Mouse (Mus musculus) midbrain, embryonic 15.5 days (tissue): ENCODE results near the gene Inpp4a. TPM values are rescaled to one million over a fixed set of nuclear protein-coding genes. Genes with fewer than 3 reads are reported as not detected.

Experiments
- ATAC-seq: fragments of 200-750 bp; cut with Nextera tagmentation; replicated peaks from 2 replicates; pipeline ENCODE4 v1.8.0; 2017; ENCODE audit warnings: moderate TSS enrichment
- H3K27ac ChIP-seq: fragments of 300-500 bp; sonication (generic); 2 replicates; pipeline ENCODE4 v1.5.1; 2015; ENCODE audit warnings: mild to moderate bottlenecking, inconsistent platforms
- H3K27me3 ChIP-seq: fragments of 300-500 bp; sonication (generic); replicated peaks from 2 replicates; pipeline ENCODE4 v1.6.1; 2015; ENCODE audit warnings: inconsistent platforms
- H3K36me3 ChIP-seq: fragments of 300-500 bp; sonication (generic); replicated peaks from 2 replicates; pipeline ENCODE4 v1.6.1; 2015; ENCODE audit warnings: inconsistent platforms
- H3K4me1 ChIP-seq: fragments of 300-500 bp; sonication (generic); 2 replicates; pipeline ENCODE4 v1.6.1; 2015; ENCODE audit warnings: inconsistent platforms
- H3K4me2 ChIP-seq: fragments of 300-500 bp; sonication (generic); 2 replicates; pipeline ENCODE4 v1.6.1; 2015; ENCODE audit warnings: inconsistent platforms, mild to moderate bottlenecking, moderate library complexity
- H3K4me3 ChIP-seq: fragments of 300-500 bp; sonication (generic); 2 replicates; pipeline ENCODE4 v1.5.1; 2015; ENCODE audit warnings: mild to moderate bottlenecking, inconsistent platforms
- H3K9ac ChIP-seq: fragments of 300-500 bp; sonication (generic); 2 replicates; pipeline ENCODE4 v1.6.1; 2015; ENCODE audit warnings: mild to moderate bottlenecking, inconsistent platforms
- H3K9me3 ChIP-seq: fragments of 300-500 bp; sonication (generic); 2 replicates; pipeline ENCODE4 v1.6.1; 2016; ENCODE audit warnings: inconsistent platforms
- WGBS: fragments of 180-500 bp; shearing (Covaris S2); methylation state at CpG from one replicate; pipeline ENCODE4 v1.1.7; 2015; ENCODE audit warnings: mixed read lengths; 5-methylcytosine and 5-hydroxymethylcytosine counted together
- polyA plus RNA-seq: library from polyadenylated mRNA; unstranded; fragments of >200 nt; fragmentation: Nextera tagmentation; extraction: Ambion mirVana; gene quantifications from 2 replicates; pipeline ENCODE4 v1.2.1, GENCODE M21; 2015

Inpp4a gene
- polyA plus RNA-seq, 1 experiment from 2014 or later = 77.4 TPM

- Histone ChIP-seq H3K9me3 (no peaks in the 10 kb centered on the region), H3K36me3 (no peaks in the 10 kb centered on the region), H3K27ac (no peak overlapping the region), H3K9ac (no peak overlapping the region), H3K4me2 (no peak overlapping the region), H3K4me3 (no peak overlapping the region), H3K4me1 (no peaks in the 10 kb centered on the region), H3K27me3 (no peaks in the 10 kb centered on the region)
- 90% methylated on average over 4 of the region's 4 CpGs for WGBS
- no peak for ATAC-seq
Measured at GRCm38 (mm10) chr1:37327311-37327710, 27.6 kb downstream of the Inpp4a start.

- WGBS = 87% methylated on average over 3 of the region's 3 CpGs
- no peaks in the 10 kb centered on the region for H3K27me3 ChIP-seq
- no peak overlapping the region for H3K27ac ChIP-seq
- H3K9me3 ChIP-seq = no peaks in the 10 kb centered on the region
- no peak overlapping the region for H3K9ac ChIP-seq
- no peak overlapping the region for H3K4me3 ChIP-seq
- H3K36me3 ChIP-seq = no peaks in the 10 kb centered on the region
- H3K4me2 ChIP-seq = no peak overlapping the region
- ATAC-seq = no peak
- H3K4me1 ChIP-seq = no peaks in the 10 kb centered on the region
Measured at GRCm38 (mm10) chr1:37329132-37329531, 29.5 kb downstream of the Inpp4a start.

GRCm38 (mm10) chr1:37329831-37330230 is 30.2 kb downstream of the Inpp4a start:
- 97% methylated on average over 4 of the region's 4 CpGs for WGBS
- Histone ChIP-seq H3K36me3 (no peaks in the 10 kb centered on the region), H3K4me2 (no peak overlapping the region), H3K4me1 (no peaks in the 10 kb centered on the region), H3K9ac (no peak overlapping the region), H3K4me3 (no peak overlapping the region), H3K27me3 (no peaks in the 10 kb centered on the region), H3K9me3 (no peaks in the 10 kb centered on the region), H3K27ac (no peak overlapping the region)
- no peak for ATAC-seq

- H3K36me3 ChIP-seq = no peaks in the 10 kb centered on the region
- whole genome bisulfite sequencing = 71% methylated on average over 3 of the region's 3 CpGs
- H3K9me3 ChIP-seq = no peaks in the 10 kb centered on the region
- H3K4me2 ChIP-seq = no peak overlapping the region
- H3K9ac ChIP-seq = no peak overlapping the region
- H3K4me3 ChIP-seq = no peak overlapping the region
- no peak for ATAC-seq
- H3K4me1 ChIP-seq = 0 out of 2 replicates have a peak, but pooled peaks cover 2% of the 10 kb centered on the region
- no peak overlapping the region for H3K27ac ChIP-seq
- no peaks in the 10 kb centered on the region for H3K27me3 ChIP-seq
Measured at GRCm38 (mm10) chr1:37332756-37333155, 33.1 kb downstream of the Inpp4a start.

GRCm38 (mm10) chr1:37333741-37334440 is 34.2 kb downstream of the Inpp4a start:
- no peak overlapping the region for H3K4me3 ChIP-seq
- no peak overlapping the region for H3K4me2 ChIP-seq
- 0 out of 2 replicates have a peak, but pooled peaks cover 2% of the 10 kb centered on the region for H3K4me1 ChIP-seq
- H3K9ac ChIP-seq = no peak overlapping the region
- no peak overlapping the region for H3K27ac ChIP-seq
- no peaks in the 10 kb centered on the region for H3K9me3 ChIP-seq
- 93% methylated on average over 4 of the region's 4 CpGs for WGBS
- no peak for ATAC-seq
- no peaks in the 10 kb centered on the region for H3K36me3 ChIP-seq
- H3K27me3 ChIP-seq = no peaks in the 10 kb centered on the region

- no peaks in the 10 kb centered on the region for H3K27me3 ChIP-seq
- no peaks in the 10 kb centered on the region for H3K36me3 ChIP-seq
- 86% methylated on average over 2 of the region's 2 CpGs for WGBS
- no peaks in the 10 kb centered on the region for H3K9me3 ChIP-seq
- H3K4me3 ChIP-seq = no peak overlapping the region
- H3K27ac ChIP-seq = no peak overlapping the region
- H3K4me2 ChIP-seq = no peak overlapping the region
- 0 out of 2 replicates have a peak, but pooled peaks cover 2% of the 10 kb centered on the region for H3K4me1 ChIP-seq
- ATAC-seq = no peak
- H3K9ac ChIP-seq = no peak overlapping the region
Measured at GRCm38 (mm10) chr1:37336022-37336421, 36.4 kb downstream of the Inpp4a start.

- H3K27me3 ChIP-seq = no peaks in the 10 kb centered on the region
- no peak for ATAC-seq
- no peak overlapping the region for H3K4me2 ChIP-seq
- H3K27ac ChIP-seq = no peak overlapping the region
- no peaks in the 10 kb centered on the region for H3K36me3 ChIP-seq
- H3K4me3 ChIP-seq = no peak overlapping the region
- H3K4me1 ChIP-seq = 0 out of 2 replicates have a peak, but pooled peaks cover 4% of the 10 kb centered on the region
- 85% methylated on average over 2 of the region's 2 CpGs for WGBS
- H3K9ac ChIP-seq = no peak overlapping the region
- H3K9me3 ChIP-seq = no peaks in the 10 kb centered on the region
Measured at GRCm38 (mm10) chr1:37336794-37337193, 37.1 kb downstream of the Inpp4a start.

- Histone ChIP-seq H3K9me3 (no peaks in the 10 kb centered on the region), H3K27ac (no peak overlapping the region), H3K36me3 (no peaks in the 10 kb centered on the region), H3K4me2 (no peak overlapping the region), H3K27me3 (no peaks in the 10 kb centered on the region), H3K9ac (no peak overlapping the region), H3K4me3 (no peak overlapping the region), H3K4me1 (0 out of 2 replicates have a peak, but pooled peaks cover 4% of the 10 kb centered on the region)
- WGBS = 91% methylated on average over 9 of the region's 9 CpGs
- ATAC-seq = no peak
Measured at GRCm38 (mm10) chr1:37337273-37337672, 37.6 kb downstream of the Inpp4a start.

- Histone ChIP-seq H3K4me1 (0 out of 2 replicates have a peak, but pooled peaks cover 4% of the 10 kb centered on the region), H3K27ac (no peak overlapping the region), H3K9me3 (no peaks in the 10 kb centered on the region), H3K27me3 (no peaks in the 10 kb centered on the region), H3K36me3 (no peaks in the 10 kb centered on the region), H3K4me2 (no peak overlapping the region), H3K9ac (no peak overlapping the region), H3K4me3 (no peak overlapping the region)
- no peak for ATAC-seq
- WGBS = 77% methylated on average over 8 of the region's 8 CpGs
Measured at GRCm38 (mm10) chr1:37339144-37339543, 39.5 kb downstream of the Inpp4a start.

GRCm38 (mm10) chr1:37341347-37341746 is 41.7 kb downstream of the Inpp4a start:
- 0 out of 2 replicates have a peak, but pooled peaks cover 4% of the 10 kb centered on the region for H3K4me1 ChIP-seq
- H3K27ac ChIP-seq = no peak overlapping the region
- ATAC-seq = no peak
- no peak overlapping the region for H3K9ac ChIP-seq
- H3K4me3 ChIP-seq = no peak overlapping the region
- 85% methylated on average over 5 of the region's 5 CpGs for WGBS
- no peaks in the 10 kb centered on the region for H3K36me3 ChIP-seq
- no peaks in the 10 kb centered on the region for H3K9me3 ChIP-seq
- no peaks in the 10 kb centered on the region for H3K27me3 ChIP-seq
- H3K4me2 ChIP-seq = no peak overlapping the region

- 82% methylated on average over 4 of the region's 4 CpGs for WGBS
- no peaks in the 10 kb centered on the region for H3K27me3 ChIP-seq
- no peak overlapping the region for H3K27ac ChIP-seq
- no peaks in the 10 kb centered on the region for H3K36me3 ChIP-seq
- H3K4me2 ChIP-seq = no peak overlapping the region
- ATAC-seq = no peak
- H3K9ac ChIP-seq = no peak overlapping the region
- no peaks in the 10 kb centered on the region for H3K9me3 ChIP-seq
- H3K4me1 ChIP-seq = 0 out of 2 replicates have a peak, but pooled peaks cover 2% of the 10 kb centered on the region
- no peak overlapping the region for H3K4me3 ChIP-seq
Measured at GRCm38 (mm10) chr1:37341914-37342313, 42.2 kb downstream of the Inpp4a start.

- Histone ChIP-seq H3K27ac (no peak overlapping the region), H3K4me1 (0 out of 2 replicates have a peak, but pooled peaks cover 2% of the 10 kb centered on the region), H3K36me3 (no peaks in the 10 kb centered on the region), H3K4me3 (no peak overlapping the region), H3K27me3 (no peaks in the 10 kb centered on the region), H3K4me2 (no peak overlapping the region), H3K9me3 (no peaks in the 10 kb centered on the region), H3K9ac (no peak overlapping the region)
- WGBS = 92% methylated on average over 8 of the region's 8 CpGs
- no peak for ATAC-seq
Measured at GRCm38 (mm10) chr1:37342524-37342923, 42.9 kb downstream of the Inpp4a start.

GRCm38 (mm10) chr1:37343265-37343664 is 43.6 kb downstream of the Inpp4a start:
- WGBS = 89% methylated on average over 3 of the region's 3 CpGs
- no peak overlapping the region for H3K4me3 ChIP-seq
- H3K36me3 ChIP-seq = no peaks in the 10 kb centered on the region
- H3K9ac ChIP-seq = no peak overlapping the region
- no peaks in the 10 kb centered on the region for H3K27me3 ChIP-seq
- no peaks in the 10 kb centered on the region for H3K9me3 ChIP-seq
- H3K27ac ChIP-seq = no peak overlapping the region
- no peak for ATAC-seq
- H3K4me1 ChIP-seq = 0 out of 2 replicates have a peak, but pooled peaks cover 2% of the 10 kb centered on the region
- no peak overlapping the region for H3K4me2 ChIP-seq
